Mouse (Mus musculus) kidney, adult 2 months (tissue): ENCODE results near the gene Foxo1. TPM values are rescaled to one million over a fixed set of nuclear protein-coding genes. Genes with fewer than 3 reads are reported as not detected.

ENCODE experiments used
- DNase-seq: peaks from one replicate; pipeline ENCODE4 v3.0.0; 2021
- H3K27ac ChIP-seq: fragments of 200-500 bp; 2 replicates; pipeline ENCODE4 v1.5.1; 2012; ENCODE audit warnings: low read depth, low read length, control low read depth, inconsistent platforms; ENCODE audit not compliant: insufficient read depth
- H3K27me3 ChIP-seq: fragments of 200-500 bp; replicated peaks from 2 replicates; pipeline ENCODE4 v1.6.1; 2012; ENCODE audit warnings: mild to moderate bottlenecking, moderate library complexity, low read length, inconsistent platforms; ENCODE audit not compliant: control insufficient read depth, insufficient read depth
- H3K36me3 ChIP-seq: fragments of 200-500 bp; 2 replicates; pipeline ENCODE4 v1.6.1; 2012; ENCODE audit warnings: mild to moderate bottlenecking, moderate library complexity, low read length, inconsistent platforms; ENCODE audit not compliant: control insufficient read depth, insufficient read depth
- H3K4me1 ChIP-seq: fragments of 200-500 bp; 2 replicates; pipeline ENCODE4 v1.6.1; 2011; ENCODE audit warnings: low read length; ENCODE audit not compliant: control insufficient read depth, insufficient read depth
- H3K4me3 ChIP-seq: fragments of 200-500 bp; 2 replicates; pipeline ENCODE4 v1.5.1; 2011; ENCODE audit warnings: mild to moderate bottlenecking, low read depth, low read length, control low read depth; ENCODE audit not compliant: insufficient read depth
- CTCF ChIP-seq: fragments of 200-500 bp; conservative IDR thresholded peaks from 2 replicates; pipeline ENCODE4 v1.5.1; 2011; ENCODE audit warnings: low read depth, mild to moderate bottlenecking, control low read depth, low read length, moderate library complexity, mixed read lengths; ENCODE audit not compliant: insufficient read depth, insufficient read length
- POLR2A ChIP-seq: fragments of 200-500 bp; IDR thresholded peaks from one replicate; pipeline ENCODE4 v1.6.1; 2011; ENCODE audit warnings: low read depth, low read length, control low read depth
- WGBS: fragments of 180-500 bp; shearing (Covaris S2); methylation state at CpG from one replicate; pipeline ENCODE4 v1.1.7; 2018; 5-methylcytosine and 5-hydroxymethylcytosine counted together
- polyA plus RNA-seq: library from polyadenylated mRNA; depleted of rRNA; stranded (reverse); fragments of >200 nt; gene quantifications from 2 replicates; pipeline ENCODE4 v1.2.3, GENCODE M21; 2012

Gene Foxo1
- polyA plus RNA-seq, 1 experiment = 14.4 TPM

DNA sequence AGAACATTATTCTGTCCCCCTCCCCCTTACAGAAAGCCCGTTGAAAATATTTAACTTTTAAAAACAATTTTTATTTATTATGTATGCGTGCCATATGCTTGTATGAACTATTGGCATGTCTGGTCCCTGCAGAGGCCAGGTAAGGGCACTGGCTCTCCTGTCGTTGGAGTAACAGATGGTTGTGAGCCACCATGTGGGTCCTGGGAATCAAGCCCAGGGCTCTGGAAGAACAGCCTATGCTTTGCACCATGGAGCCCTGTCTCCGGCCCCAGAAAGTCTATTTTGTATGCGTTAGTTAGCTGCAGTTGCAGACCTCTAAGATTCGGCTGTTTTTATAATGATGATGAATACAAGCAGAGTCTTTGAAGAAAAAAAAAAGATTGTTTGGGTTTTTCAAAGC, 123.8 kb downstream of the Foxo1 start:
- Histone ChIP-seq H3K4me3 (no peak overlapping the region), H3K27ac (no peak overlapping the region), H3K27me3 (no peaks in the 10 kb centered on the region), H3K36me3 (no peaks in the 10 kb centered on the region), H3K4me1 (no peaks in the 10 kb centered on the region)
- no peak for DNase-seq
- 80% methylated on average over 6 of the region's 6 CpGs for WGBS
- no peak for TF ChIP-seq CTCF
- no peak for TF ChIP-seq POLR2A

DNA sequence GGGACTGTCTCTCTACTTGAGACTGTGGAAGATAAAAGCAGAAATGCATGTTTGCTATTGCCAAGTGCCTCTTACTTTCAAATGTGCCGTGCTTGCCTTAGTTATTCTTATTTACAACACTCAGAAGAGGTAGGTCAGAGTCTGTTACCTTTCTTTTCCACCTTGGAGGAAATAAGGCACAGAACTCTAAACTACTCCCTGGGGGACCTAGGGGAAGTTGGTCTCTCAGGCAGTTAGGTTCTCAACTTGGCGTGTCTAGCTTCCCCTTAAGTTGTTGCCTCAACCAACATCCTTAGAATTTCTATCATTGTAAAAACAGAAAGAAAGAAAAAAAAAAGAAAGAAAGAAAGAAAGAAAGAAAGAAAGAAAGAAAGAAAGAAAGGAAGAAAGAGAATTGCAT, 124.4 kb downstream of the Foxo1 start:
- H3K4me1 ChIP-seq = no peaks in the 10 kb centered on the region
- H3K36me3 ChIP-seq = no peaks in the 10 kb centered on the region
- WGBS = 73% methylated on average over 2 of the region's 2 CpGs
- H3K4me3 ChIP-seq = no peak overlapping the region
- no peak overlapping the region for H3K27ac ChIP-seq
- no peak for DNase-seq
- H3K27me3 ChIP-seq = no peaks in the 10 kb centered on the region
- TF ChIP-seq CTCF = no peak
- TF ChIP-seq POLR2A = no peak

DNA sequence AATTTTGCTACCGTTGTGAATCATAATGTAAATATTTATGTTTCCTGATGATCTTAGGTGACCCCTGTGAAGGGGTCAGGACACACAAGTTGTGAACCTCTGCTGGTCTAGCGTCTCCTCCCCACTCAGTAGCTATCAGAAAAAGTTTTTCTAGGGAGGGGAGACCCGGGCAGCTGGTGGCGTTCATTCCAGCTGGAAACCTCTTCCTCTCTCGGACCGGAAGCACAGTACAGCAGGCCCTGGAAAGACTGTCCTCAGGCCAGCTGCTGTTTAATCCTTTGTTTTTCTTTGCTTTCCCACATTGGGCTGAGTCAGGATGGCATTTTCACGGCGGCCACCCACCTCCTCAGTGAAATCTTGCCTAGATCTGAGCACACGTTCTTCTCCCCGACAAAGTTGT, 125.0 kb downstream of the Foxo1 start:
- no peak overlapping the region for H3K4me3 ChIP-seq
- H3K27ac ChIP-seq = no peak overlapping the region
- DNase-seq = peak; percentile 16
- TF ChIP-seq POLR2A (no peak), CTCF (no peak)
- H3K36me3 ChIP-seq = no peaks in the 10 kb centered on the region
- no peaks in the 10 kb centered on the region for H3K4me1 ChIP-seq
- H3K27me3 ChIP-seq = no peaks in the 10 kb centered on the region
- WGBS = 46% methylated on average over 10 of the region's 10 CpGs

DNA sequence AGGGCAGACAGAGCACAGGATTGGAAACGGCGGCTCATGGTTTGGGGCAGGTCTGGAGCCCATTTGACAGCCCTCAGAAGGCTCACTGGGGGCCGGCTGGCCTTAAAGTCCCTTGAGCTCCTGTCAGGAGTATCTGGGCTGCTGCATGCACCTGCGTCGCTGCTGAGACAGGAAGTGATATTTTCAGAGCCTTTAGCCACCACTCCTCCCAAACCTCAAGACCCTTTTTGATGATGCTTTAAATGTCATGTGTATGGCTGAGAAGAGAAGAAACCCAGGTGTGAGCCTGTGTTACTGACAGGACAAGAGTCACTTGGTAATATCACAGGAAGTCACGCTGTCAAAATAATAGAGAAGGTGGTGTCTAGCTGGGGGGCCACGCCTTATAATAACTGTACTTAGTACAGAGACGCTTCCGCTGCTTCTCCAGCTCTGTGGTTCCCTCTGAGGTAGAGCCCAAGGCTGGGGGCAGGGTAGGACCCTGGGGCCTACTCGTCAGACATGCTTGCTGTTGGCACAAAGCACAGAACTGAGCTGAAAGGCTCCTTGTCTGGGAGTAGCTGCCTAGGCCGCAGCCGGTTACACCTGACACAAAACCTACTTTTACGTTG, 128.1 kb downstream of the Foxo1 start:
- WGBS = 93% methylated on average over 13 of the region's 13 CpGs
- no peaks in the 10 kb centered on the region for H3K36me3 ChIP-seq
- H3K27ac ChIP-seq = no peak overlapping the region
- no peak for DNase-seq
- TF ChIP-seq POLR2A (no peak), CTCF (no peak)
- H3K4me1 ChIP-seq = peaks cover 6% of the 10 kb centered on the region; the same call in 1 of the 2 replicates
- H3K27me3 ChIP-seq = no peaks in the 10 kb centered on the region
- no peak overlapping the region for H3K4me3 ChIP-seq

DNA sequence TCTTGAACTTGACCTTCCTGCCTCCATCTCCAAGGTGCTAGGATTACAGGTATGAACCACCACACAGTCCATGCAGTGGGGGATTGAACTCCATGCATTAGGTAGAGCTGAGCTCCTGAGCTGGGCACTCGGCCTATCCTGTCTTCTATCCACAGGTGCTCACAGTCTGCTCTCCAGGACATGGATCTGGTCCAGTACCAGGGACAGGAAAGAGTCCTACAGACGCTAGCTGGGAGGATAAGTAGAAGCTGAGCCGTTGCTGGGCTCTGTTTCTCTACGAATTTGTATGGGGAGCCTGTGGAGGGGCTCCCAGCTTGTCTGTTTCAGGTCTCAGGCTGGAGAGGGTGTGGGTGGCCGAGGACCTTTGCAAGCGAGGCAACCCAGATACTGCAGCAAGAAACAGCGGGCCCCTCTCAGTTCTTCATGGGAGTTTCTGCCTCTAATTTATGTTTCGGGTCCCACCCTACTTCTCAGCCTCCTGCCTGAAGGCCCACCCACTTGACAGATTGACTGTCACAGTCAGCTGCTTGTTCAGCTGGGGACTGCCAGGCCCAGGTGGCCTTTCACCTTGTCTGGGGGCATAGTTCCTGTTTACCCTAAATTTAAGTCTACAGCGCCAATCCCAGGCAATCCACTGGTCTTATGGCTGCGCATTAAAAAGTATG, 128.9 kb downstream of the Foxo1 start:
- no peak for DNase-seq
- no peak overlapping the region for H3K27ac ChIP-seq
- H3K4me1 ChIP-seq = peaks cover 12% of the 10 kb centered on the region
- no peaks in the 10 kb centered on the region for H3K36me3 ChIP-seq
- no peaks in the 10 kb centered on the region for H3K27me3 ChIP-seq
- 86% methylated on average over 10 of the region's 10 CpGs for WGBS
- H3K4me3 ChIP-seq = no peak overlapping the region
- TF ChIP-seq CTCF = no peak
- TF ChIP-seq POLR2A = no peak

DNA sequence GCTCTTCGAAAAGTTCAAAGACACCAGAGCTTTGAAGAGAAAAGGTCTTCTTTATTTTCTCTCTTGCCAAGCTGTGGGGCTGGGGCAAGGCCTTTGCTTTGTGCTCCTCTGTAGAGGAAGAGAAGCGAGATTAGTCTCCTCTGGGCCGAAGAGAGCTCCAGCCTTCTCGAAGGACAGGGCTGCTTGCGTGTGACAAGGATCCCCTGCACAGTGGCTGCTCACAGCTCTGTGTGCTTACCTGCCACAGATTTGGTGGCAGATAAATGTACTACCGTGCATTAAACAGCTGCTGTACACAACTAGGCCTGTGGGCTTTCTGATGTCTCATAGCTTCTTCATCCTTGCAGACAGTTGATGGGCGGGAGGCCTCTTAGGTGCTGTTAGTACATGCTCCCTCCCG, 129.8 kb downstream of the Foxo1 start:
- Histone ChIP-seq H3K36me3 (no peaks in the 10 kb centered on the region), H3K27ac (no peak overlapping the region), H3K4me3 (no peak overlapping the region), H3K4me1 (peaks cover 12% of the 10 kb centered on the region), H3K27me3 (no peaks in the 10 kb centered on the region)
- WGBS = 95% methylated on average over 8 of the region's 8 CpGs
- no peak for TF ChIP-seq POLR2A
- no peak for TF ChIP-seq CTCF
- no peak for DNase-seq

DNA sequence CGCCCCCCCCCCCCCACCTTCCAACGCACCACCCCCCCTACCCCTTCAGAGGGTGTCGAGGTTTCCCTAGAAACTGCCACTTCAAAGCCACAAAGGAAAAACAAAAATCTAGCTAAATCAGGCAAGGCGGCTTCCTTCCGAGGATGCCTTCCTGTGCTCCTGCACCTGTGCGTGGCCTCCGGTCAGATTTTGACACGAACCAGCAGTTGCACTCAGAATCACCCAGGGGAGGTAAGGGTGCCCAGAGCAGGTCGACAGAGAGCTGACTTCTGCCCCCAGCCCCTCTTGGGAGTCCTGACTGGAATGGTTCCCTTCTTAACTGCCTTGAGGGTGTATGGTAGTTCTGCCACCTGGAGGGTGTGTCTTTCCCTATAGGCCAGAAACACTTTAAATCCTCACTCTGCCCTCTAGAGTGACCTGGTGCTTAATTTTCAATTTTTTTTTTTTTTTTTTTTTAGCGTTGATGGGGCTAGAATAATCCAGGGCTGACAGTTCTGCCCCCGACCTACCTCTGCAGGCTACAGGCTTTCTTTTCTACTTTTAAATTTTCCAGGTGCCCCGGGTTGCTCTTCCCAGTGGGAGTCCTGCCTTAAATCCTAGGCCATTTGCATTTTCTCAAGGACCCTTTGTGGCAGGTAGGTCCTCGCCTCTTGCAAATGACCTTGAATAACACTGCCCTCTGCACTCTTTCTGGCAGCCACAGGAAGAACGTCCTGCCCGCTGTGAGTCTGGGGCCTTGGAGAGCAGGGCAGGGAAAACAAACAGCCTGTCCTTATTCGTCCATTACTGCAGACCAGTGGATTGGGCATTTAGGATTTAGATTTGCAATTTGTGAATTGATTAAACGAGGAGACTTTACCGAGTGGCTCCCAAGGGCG, 132.4 kb downstream of the Foxo1 start:
- TF ChIP-seq CTCF (no peak), POLR2A (no peak)
- DNase-seq = peak; percentile 12
- Histone ChIP-seq H3K27me3 (no peaks in the 10 kb centered on the region), H3K4me1 (peaks cover 12% of the 10 kb centered on the region), H3K27ac (peak overlapping the region; percentile 41; the same call in 1 of the 2 replicates), H3K4me3 (no peak overlapping the region), H3K36me3 (no peaks in the 10 kb centered on the region)
- 30% methylated on average over 19 of the region's 19 CpGs for WGBS
